Mouse (Mus musculus) 416B (cell line): Measurements from ENCODE around the gene Trem1.
A peak's percentile ranks its signal among the peaks of the same experiment; 100 is the strongest.

Source experiments
- DNase-seq: peaks from one replicate; pipeline ENCODE4 v3.0.0; 2011; ENCODE audit warnings: low read depth

Gene Trem1

DNA sequence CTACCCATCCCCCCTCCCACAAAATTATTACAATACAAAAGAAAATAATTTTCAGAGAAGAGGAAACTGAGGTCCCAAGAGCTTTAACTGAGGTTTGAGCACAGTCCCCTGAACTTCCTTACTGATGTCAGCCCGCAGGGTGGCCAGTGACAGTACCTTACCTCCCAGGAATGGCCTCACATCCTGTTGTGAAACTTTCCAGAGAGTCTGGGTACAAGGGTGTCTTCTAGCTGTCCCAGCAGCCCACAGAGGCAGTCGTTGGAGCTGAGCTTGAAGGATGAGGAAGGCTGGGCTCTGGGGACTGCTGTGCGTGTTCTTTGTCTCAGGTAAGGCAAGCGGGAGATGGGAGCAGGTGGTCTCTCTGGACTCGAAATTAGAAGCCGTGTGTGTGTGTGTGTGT, at the start of gene Trem1:
Gene Trem1 (plus strand): TSS at position 251 of the 400 bp plus-strand sequence.
- DNase-seq, result peak; percentile 87

DNA sequence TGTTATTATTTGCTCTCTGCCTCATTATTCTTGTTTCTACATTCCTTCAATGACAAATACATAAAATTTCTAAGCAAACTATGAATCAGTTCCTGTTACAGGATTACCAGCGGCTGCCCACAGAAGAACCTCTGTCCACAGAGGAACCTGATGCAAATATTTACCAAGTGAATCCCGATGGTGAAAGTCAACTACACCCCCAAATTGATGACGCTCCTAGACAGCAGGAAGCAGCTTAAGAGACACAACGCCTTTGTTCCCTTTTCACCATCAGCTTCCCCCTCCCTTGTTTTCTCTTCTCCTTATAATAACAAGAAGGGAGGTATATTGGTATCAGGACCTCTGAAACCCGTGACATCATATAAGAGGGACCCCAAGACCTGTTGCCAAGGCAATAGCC, 47.3 kb upstream of the Trem1 start:
- DNase-seq, result peak; percentile 75

DNA sequence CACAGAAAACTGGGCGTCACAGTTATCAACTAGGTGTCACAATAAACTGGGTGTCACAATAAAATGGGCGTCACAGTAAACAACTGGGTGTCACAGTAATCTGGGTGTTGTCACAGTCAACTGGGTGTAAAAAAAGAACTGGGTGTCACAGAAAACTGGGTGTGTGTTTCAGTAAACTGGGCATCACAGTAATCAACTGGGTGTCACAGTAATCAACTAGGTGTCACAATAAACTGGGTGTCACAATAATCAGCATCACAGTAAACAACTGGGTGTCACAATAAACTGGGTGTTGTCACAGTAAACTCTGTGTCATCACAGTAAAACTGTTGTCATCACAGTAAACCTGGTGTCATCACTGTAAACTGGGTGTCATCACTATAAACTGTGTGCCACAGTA, 40.2 kb upstream of the Trem1 start:
- DNase-seq, result no peak

DNA sequence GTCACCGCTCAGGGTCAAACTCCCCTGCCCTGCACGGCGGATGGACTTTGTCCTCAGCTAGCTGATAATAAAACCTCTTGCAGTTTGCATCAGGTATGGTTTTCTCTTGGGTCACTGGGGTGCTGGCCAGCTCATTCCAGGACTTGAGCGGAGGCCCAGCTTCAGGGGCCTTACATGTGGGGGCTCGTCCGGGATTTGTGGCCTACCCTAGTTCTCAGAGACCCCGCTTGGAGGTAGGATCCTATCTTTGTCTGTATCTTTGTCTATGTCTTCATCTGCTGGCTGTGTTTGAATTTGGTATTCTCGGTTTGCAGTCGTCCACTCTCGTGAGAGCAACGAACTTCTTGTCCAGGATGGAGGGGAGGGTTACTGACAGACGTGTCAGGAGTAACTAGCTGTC, 29.5 kb upstream of the Trem1 start:
- DNase-seq, result no peak

GRCm38 (mm10) chr17:48212596-48212995, 20.0 kb upstream of the Trem1 start:
- no peak for DNase-seq

- no peak for DNase-seq
These were observed 19.1 kb upstream of the Trem1 start for GRCm38 (mm10) chr17:48213511-48213910.

GRCm38 (mm10) chr17:48215429-48215828, 17.1 kb upstream of the Trem1 start:
- DNase-seq, result no peak

DNA sequence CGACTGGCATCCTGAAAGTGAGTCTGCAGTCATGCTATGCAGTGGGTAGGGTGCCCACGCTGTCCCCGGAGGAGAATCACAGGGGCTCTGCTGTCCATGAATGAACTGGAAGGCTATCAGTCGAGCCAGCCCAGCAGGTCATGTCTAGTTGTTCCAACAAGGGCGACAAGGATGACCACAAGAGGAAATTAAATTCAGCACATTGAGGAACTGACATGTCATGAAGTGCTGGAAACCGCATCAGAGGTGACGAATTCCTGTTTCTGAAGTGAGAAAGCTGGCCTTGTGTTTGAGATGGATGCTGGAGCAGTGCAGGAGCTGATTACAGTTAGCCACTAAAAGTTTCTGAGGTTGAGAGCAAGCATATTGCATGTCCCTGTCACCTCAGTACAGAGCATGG, 1.9 kb upstream of the Trem1 start:
- peak; percentile 88 for DNase-seq

- DNase-seq, result peak; percentile 17
These were observed 1.2 kb downstream of the Trem1 start for GRCm38 (mm10) chr17:48233789-48234188.

DNA sequence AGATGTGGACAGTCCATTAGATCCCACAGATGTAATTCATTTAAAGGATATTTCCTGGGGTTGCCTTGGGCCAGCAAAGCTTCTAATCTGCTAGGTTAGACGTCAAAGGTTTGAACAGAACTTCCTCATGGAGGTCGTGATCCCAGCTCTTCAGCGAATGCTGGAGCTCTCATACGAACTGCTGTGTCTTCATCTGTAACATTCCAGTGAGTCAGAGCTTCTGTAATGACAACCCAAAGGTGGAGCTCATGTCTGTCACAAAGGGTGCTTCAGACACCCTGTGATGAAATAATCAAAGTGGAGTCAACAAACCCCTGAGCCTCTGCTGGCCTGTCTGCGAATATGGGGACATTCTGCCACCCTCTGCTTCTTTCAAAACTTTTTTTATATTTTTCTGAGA, 2.0 kb downstream of the Trem1 start:
- DNase-seq, result peak; percentile 52

DNA sequence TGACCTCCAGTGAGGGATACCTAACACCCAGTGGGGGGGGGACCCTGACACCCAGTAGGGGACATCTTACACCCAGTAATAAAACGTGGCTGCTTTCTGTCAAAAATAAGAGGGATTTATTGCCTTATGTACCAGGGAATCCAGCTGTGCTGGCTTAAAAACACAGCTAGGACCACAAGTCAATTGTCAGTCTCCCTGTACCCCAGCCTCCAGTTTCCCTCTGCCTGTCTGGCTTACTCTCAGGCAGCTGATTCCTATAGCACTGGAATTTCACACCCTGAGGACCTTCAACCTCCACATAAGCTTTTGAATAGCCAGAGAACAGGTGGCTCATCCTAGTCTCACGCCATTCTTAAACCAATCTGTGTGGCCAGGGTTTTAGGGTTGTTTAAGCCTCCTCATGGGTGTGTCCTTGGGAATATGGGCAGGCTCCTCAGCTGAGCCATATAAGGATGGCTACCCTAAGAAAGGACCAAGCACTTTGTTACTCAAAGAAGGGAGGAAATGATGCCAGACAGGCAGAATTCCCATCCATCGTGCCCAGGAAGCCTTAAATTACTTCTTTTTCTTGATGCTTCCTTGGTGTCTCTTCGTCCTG, 3.3 kb downstream of the Trem1 start:
- no peak for DNase-seq

DNA sequence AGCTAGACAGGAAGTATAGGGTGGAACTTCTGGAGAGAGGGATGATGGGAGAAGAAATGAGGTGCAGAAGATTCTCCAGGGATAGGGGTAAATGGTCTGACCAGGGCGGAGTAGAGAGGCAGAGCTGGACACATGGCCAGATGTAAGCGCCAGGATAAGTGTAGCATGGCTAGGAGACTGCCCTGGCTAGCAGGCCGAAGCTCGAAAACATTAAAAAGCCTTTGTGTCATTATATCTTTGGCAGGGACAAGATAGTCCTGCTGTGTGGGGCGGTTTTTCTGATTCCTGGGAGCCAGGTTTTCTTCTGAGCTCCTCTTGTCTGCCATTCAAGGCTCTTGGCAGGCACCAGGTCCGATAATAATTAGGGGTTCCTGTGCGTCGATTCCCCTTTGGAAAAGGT, 5.1 kb downstream of the Trem1 start:
- DNase-seq, result no peak

- peak; percentile 78 for DNase-seq
These were observed 14.8 kb downstream of the Trem1 start, which contains the start of gene Trem3 for GRCm38 (mm10) chr17:48247221-48247928. TSS of gene Trem3 (plus strand) at chr17:48247777.

GRCm38 (mm10) chr17:48249039-48249438, 16.5 kb downstream of the Trem1 start:
- peak; percentile 33 for DNase-seq

DNA sequence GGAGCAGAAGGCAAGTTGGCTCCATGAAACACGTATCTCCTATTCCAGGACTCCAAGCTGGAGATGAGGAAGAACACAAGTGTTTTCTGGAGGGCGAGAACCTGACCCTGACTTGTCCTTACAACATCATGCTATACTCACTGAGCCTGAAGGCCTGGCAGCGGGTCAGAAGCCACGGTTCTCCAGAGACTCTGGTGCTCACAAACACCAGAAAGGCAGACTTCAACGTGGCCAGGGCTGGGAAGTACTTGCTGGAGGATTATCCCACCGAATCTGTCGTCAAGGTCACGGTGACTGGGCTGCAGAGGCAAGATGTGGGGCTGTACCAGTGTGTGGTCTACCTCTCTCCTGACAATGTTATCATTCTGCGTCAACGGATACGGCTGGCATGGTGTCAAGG, 16.9 kb downstream of the Trem1 start:
- no peak for DNase-seq

DNA sequence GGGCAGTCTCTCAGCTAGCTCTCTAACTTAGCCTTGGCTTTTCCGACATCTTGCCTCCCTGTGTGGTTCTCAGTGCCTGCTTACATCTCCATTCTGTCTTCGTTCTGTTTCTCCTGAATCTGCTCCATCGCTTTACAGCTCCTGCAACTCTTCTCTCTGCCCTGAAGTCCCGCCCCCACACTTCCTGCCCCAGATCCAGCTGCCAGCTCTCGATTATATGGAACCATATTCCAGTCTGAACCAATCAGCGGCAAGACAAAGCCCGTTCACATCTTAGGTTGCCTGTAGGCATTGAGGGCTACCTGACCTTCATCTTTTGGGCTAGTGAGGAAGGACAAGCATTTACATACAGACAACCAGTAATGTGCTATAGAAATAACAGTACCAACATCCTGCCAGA, 18.1 kb downstream of the Trem1 start:
- DNase-seq, result no peak

DNA sequence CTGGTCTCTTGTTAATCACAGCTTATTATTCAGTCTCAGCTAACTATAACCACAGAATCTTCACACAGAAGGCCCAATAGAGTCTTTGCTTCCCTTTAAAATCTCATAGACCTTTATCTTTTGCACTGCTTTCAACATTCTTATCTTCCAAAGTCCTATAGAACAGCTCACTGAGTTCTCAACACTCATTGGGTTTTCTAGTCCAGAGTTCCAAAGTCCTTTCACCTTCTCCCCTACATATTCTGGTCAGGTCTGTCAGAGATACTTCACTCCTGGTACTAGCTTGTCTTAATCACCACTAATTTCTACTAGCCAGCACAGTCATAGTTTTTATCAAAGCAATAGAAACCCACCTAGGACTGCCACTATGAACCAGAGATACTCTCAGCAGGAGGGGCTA, 24.0 kb downstream of the Trem1 start:
- DNase-seq, result no peak

GRCm38 (mm10) chr17:48261868-48262267, 29.3 kb downstream of the Trem1 start:
- DNase-seq, result no peak

DNA sequence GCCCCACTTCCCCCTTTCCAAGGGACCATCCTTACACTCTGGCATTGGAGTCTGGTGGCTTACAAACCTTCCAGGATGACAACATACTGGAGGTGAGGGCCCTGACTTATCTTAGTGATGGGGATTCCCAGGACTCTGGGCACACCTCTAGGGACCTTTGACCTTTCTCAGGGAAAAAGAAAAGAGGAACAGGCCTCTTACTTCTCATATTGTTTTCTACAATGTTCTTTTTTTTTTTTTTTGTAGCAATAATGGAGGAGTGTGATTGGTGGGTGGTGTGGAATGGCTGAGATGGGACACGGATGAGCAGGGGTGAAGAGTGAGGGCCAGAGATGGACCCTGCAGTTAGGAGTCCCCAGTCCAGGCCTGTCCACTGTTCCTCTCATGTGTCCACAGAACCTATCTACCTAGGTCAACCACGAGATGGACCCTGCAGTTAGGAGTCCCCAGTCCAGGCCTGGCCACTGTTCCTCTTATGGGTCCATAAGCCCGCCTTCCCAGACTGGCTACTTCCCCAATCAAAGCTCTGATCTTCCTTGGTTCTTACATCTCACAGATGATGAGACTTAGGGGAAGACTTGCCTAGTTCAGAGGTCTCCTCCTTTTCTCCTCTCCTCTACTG, 31.3 kb downstream of the Trem1 start, which contains the start of gene Treml4:
Gene Treml4 (plus strand): TSS at position 555 of the 622 bp plus-strand sequence.
- no peak for DNase-seq

DNA sequence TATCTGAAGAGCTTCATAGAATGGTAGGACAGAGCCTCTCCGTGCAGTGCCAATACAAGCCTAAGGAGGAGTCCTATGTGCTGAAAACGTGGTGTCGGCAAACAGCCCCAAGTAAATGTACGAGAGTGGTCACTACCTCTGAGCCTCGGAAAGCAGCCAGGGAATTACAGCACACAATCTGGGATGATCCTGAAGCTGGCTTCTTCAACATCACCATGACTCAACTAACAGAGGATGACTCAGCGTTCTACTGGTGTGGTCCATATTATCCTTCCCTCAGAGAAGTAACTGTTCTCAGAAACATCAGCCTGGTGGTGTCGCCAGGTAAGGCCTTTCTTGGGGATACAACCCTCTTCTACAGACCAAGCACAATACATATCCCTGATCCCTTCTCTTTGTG, 32.1 kb downstream of the Trem1 start:
- DNase-seq, result no peak

DNA sequence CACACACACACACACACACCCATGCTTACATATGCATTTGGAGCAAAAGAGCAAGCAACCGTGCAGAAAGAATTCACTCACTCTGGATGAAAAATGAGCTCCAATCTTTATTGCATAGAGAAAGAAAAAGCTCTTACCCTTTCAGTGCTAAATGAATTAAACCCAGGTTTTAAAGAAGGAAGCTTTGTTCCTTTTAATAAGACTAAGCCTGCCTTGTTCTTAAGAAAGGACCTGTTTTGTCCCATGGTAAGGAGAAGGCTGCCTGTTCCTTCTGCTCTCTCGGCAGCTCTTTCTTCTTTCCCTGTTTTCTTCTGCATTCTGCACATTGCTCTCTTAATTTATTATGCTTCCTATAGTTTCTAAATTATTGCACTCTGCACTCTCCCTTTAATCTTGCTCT, 33.6 kb downstream of the Trem1 start:
- DNase-seq, result no peak

- no peak for DNase-seq
These were observed 34.2 kb downstream of the Trem1 start for GRCm38 (mm10) chr17:48266610-48267304.

DNA sequence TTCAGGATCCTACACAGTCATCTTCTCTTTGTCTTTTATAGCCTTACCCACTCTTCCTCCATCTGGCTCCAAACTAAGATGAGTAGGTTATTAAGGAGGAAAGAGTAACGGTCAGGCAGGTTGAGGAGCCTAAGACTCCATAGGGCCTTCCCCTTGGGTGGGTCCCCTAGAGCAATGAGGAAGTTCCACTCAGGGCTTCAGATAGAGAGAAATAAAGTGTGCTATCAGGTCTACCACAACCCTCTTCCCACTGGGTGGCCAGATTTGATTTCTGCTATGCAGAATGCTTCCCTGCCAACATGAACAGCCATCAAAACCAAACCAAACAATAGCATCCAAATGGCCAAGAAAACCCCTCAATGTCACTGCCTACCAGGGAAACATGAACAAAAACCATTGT, 35.0 kb downstream of the Trem1 start:
- no peak for DNase-seq
